Mouse (Mus musculus) intestine, embryonic 14.5 days (tissue): ENCODE measurements around the gene Ccdc47. TPM values are rescaled to one million over a fixed set of nuclear protein-coding genes. Genes with fewer than 3 reads are reported as not detected.

Experiments used
- ATAC-seq: fragments of 200-750 bp; cut with Nextera tagmentation; replicated peaks from 2 replicates; pipeline ENCODE4 v1.8.0; 2017; ENCODE audit warnings: low read depth, moderate number of reproducible peaks, moderate TSS enrichment, moderate library complexity; ENCODE audit not compliant: low FRiP score, low TSS enrichment
- DNase-seq: peaks from one replicate; pipeline ENCODE4 v3.0.0-alpha.2; 2018; ENCODE audit warnings: low spot score
- H3K27ac ChIP-seq: fragments of 300-500 bp; sonication (generic); 2 replicates; pipeline ENCODE4 v1.5.1; 2014; ENCODE audit warnings: low read depth, mild to moderate bottlenecking, control low read depth
- H3K27me3 ChIP-seq: fragments of 300-500 bp; sonication (generic); replicated peaks from 2 replicates; pipeline ENCODE4 v1.6.1; 2014; ENCODE audit warnings: low read length, control low read depth; ENCODE audit not compliant: control insufficient read depth, insufficient read depth
- H3K36me3 ChIP-seq: fragments of 300-500 bp; sonication (generic); 2 replicates; pipeline ENCODE4 v1.6.1; 2014; ENCODE audit warnings: low read length, control low read depth; ENCODE audit not compliant: control insufficient read depth, insufficient read depth
- H3K4me1 ChIP-seq: fragments of 300-500 bp; sonication (generic); replicated peaks from 2 replicates; pipeline ENCODE4 v1.6.1; 2014; ENCODE audit warnings: low read length, control low read depth, mixed read lengths; ENCODE audit not compliant: control insufficient read depth, insufficient read depth
- H3K4me2 ChIP-seq: fragments of 300-500 bp; sonication (generic); 2 replicates; pipeline ENCODE4 v1.6.1; 2014; ENCODE audit warnings: low read length
- H3K4me3 ChIP-seq: fragments of 300-500 bp; sonication (generic); 2 replicates; pipeline ENCODE4 v1.5.1; 2014; ENCODE audit warnings: low read depth, low read length, control low read depth, mixed read lengths
- H3K9ac ChIP-seq: fragments of 300-500 bp; sonication (generic); 2 replicates; pipeline ENCODE4 v1.6.1; 2014; ENCODE audit warnings: mild to moderate bottlenecking, low read length
- H3K9me3 ChIP-seq: fragments of 300-500 bp; sonication (generic); 2 replicates; pipeline ENCODE4 v1.6.1; 2016; ENCODE audit warnings: low read length, control low read depth; ENCODE audit not compliant: control insufficient read depth
- WGBS: fragments of 180-500 bp; shearing (Covaris S2); extraction: QIAGEN DNeasy Blood & Tissue Kit; methylation state at CpG from one replicate; pipeline ENCODE4 v1.1.7; 2014; 5-methylcytosine and 5-hydroxymethylcytosine counted together
- polyA plus RNA-seq: library from polyadenylated mRNA; unstranded; fragments of >200 nt; fragmentation: Nextera tagmentation; extraction: Ambion mirVana; gene quantifications from 2 replicates; pipeline ENCODE4 v1.2.1, GENCODE M21; 2014

The Ccdc47 gene
- polyA plus RNA-seq, 1 experiment from 2014 or later, result 64.4 TPM

DNA sequence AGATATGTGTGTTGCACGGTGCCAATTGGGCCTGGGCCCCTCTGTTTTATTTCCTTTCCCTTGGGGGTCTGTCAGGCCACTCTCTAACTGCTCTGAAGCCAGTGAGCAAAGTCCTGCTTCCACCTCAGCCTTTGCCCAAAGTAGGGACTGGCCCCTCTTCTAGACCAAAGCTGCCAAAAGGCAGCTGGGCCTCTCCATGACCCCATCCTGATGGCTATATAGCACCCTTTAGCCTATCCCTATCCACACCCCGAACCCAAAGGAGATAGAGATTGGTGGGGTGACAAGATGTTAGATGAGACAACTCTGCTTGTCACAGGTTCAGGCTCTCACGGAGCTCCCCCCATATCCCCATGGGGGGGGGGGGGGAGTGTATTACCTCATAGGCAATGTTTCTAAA lies 60.4 kb downstream of the Ccdc47 start:
- H3K36me3 ChIP-seq, result peaks cover 71% of the 10 kb centered on the region

DNA sequence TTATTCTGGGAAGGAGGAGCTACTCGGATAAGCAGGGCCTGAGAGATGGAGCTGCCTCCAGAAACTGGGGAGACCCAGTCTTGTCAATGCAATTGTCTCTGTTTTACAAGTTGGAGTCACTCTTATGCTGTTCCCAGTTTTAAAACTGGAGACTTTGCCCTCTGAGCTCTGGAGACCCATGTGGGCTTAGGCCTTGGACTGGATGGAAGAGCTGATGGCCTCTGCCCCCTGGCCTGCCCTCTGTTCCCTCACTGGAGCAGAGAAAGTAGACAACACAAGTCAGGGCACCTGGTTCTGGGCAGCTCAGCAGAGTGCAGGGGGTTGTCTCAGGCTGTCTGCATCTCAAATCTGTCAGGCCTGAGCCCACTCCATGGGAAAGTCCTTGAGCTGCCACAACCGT lies 61.4 kb downstream of the Ccdc47 start:
- WGBS, result 69% methylated on average over 2 of the region's 2 CpGs
- no peaks in the 10 kb centered on the region for H3K9me3 ChIP-seq
- no peaks in the 10 kb centered on the region for H3K27me3 ChIP-seq
- no peak overlapping the region for H3K4me3 ChIP-seq
- peaks cover 80% of the 10 kb centered on the region for H3K36me3 ChIP-seq
- ATAC-seq, result no peak
- H3K4me1 ChIP-seq, result peaks cover 10% of the 10 kb centered on the region
- no peak overlapping the region for H3K27ac ChIP-seq
- H3K4me2 ChIP-seq, result no peak overlapping the region
- DNase-seq, result no peak
- no peak overlapping the region for H3K9ac ChIP-seq

More for the DNA sequence above, 60.4 kb downstream of the Ccdc47 start:
- H3K4me2 ChIP-seq, result no peak overlapping the region
- no peaks in the 10 kb centered on the region for H3K27me3 ChIP-seq
- WGBS, result 37% methylated on average over 3 of the region's 3 CpGs
- H3K27ac ChIP-seq, result no peak overlapping the region
- H3K4me1 ChIP-seq, result peaks cover 13% of the 10 kb centered on the region
- no peak overlapping the region for H3K4me3 ChIP-seq
- no peak overlapping the region for H3K9ac ChIP-seq
- no peak for ATAC-seq
- no peaks in the 10 kb centered on the region for H3K9me3 ChIP-seq
- no peak for DNase-seq

DNA sequence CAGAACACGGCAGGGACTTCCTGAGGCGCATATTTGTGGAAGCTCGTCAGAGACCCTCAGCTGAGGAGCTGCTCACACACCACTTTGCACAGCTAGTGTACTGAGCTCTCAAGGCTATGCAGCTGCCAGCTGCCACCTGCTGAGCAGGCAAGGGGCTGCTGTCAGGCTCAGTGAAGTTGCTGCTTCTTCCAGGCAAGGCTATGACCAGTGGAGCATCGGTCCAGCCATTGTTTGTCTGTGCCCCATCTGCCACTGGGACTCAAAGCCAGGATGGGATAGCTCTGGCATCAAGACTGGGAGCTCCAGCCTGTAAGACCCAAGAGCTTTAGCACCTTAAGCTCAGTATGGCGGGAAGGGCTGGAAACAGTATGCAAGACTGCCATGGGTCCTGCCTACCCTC lies 62.1 kb downstream of the Ccdc47 start:
- Histone ChIP-seq H3K4me2 (no peak overlapping the region), H3K4me3 (no peak overlapping the region), H3K4me1 (peaks cover 10% of the 10 kb centered on the region), H3K36me3 (peaks cover 87% of the 10 kb centered on the region), H3K27me3 (no peaks in the 10 kb centered on the region), H3K9ac (no peak overlapping the region), H3K27ac (no peak overlapping the region), H3K9me3 (no peaks in the 10 kb centered on the region)
- WGBS, result 77% methylated on average over 5 of the region's 5 CpGs
- ATAC-seq, result no peak
- no peak for DNase-seq

DNA sequence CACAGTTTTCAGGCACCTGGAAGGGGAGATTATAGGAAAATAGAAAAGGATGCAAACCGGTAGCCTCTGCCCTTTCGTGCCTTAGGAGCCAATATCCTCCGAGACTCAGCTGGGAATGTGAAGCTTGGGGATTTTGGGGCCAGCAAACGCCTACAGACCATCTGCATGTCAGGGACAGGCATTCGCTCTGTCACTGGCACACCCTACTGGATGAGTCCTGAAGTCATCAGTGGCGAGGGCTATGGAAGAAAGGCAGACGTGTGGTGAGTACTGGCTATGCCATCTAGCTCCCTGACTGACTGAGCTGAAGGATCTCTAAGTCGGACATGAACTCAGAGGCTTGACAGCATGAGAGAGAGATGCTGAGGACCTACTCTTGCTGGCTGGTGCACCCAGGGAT lies 64.0 kb downstream of the Ccdc47 start:
- H3K36me3 ChIP-seq, result peaks cover 94% of the 10 kb centered on the region

DNA sequence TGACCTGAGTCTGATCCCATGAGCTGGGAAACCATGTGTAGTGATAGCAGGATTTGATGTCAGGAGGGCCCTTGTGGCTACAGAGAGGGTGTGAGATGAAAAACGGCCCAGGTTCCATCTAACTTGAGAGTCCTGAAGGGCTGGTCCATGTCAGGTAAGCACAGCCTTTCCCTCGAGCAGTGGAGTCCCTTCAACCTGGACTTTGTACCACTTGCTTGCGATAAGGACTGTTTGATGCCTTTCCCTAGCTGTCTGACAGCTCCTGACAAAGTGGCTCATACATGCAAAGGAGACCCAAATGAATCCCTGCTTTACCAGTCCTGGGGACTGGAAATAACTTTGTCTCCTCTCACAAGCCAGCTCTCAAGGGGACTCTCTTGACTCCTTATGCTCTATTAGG lies 64.9 kb downstream of the Ccdc47 start:
- no peaks in the 10 kb centered on the region for H3K9me3 ChIP-seq
- peaks cover 91% of the 10 kb centered on the region for H3K36me3 ChIP-seq
- no peak for ATAC-seq
- WGBS, result 82% methylated on average over 3 of the region's 3 CpGs
- H3K27ac ChIP-seq, result no peak overlapping the region
- no peak overlapping the region for H3K4me2 ChIP-seq
- H3K9ac ChIP-seq, result no peak overlapping the region
- no peaks in the 10 kb centered on the region for H3K27me3 ChIP-seq
- H3K4me1 ChIP-seq, result no peaks in the 10 kb centered on the region
- no peak for DNase-seq
- no peak overlapping the region for H3K4me3 ChIP-seq

More for the DNA sequence above, 64.0 kb downstream of the Ccdc47 start:
- no peaks in the 10 kb centered on the region for H3K27me3 ChIP-seq
- ATAC-seq, result no peak
- no peaks in the 10 kb centered on the region for H3K9me3 ChIP-seq
- no peak overlapping the region for H3K27ac ChIP-seq
- H3K4me3 ChIP-seq, result no peak overlapping the region
- H3K9ac ChIP-seq, result no peak overlapping the region
- no peak overlapping the region for H3K4me2 ChIP-seq
- no peaks in the 10 kb centered on the region for H3K4me1 ChIP-seq
- WGBS, result 85% methylated on average over 8 of the region's 8 CpGs
- no peak for DNase-seq

Other genes starting within 250 kb of the Ccdc47 start
- gene Ace, start 248.4 kb downstream of the Ccdc47 start, polyA plus RNA-seq, result 1.4 TPM in 2 replicates
- gene Ace3, start 221.7 kb downstream of the Ccdc47 start, polyA plus RNA-seq, result not detected in 2 replicates
- gene Kcnh6, start 208.2 kb downstream of the Ccdc47 start, polyA plus RNA-seq, result 0.99 and 1.3 TPM in 2 replicates
- gene Dcaf7, start 179.5 kb downstream of the Ccdc47 start, polyA plus RNA-seq, result 62.2 and 68.6 TPM in 2 replicates
- 8.8 and 10.3 TPM in 2 replicates for gene Taco1, start 150.3 kb downstream of the Ccdc47 start, polyA plus RNA-seq
- gene Map3k3, start 131.7 kb downstream of the Ccdc47 start, polyA plus RNA-seq, result 22.3 and 23.0 TPM in 2 replicates
- gene Gm10840, start 55.5 kb downstream of the Ccdc47 start, polyA plus RNA-seq, result not detected in 2 replicates
- gene Limd2, start 55.5 kb downstream of the Ccdc47 start, polyA plus RNA-seq, result 129 and 153 TPM in 2 replicates
- 20.6 and 25.1 TPM in 2 replicates for gene Strada, start 14.2 kb downstream of the Ccdc47 start, polyA plus RNA-seq
- 66.5 and 80.8 TPM in 2 replicates for gene Ddx42, start 582 bp upstream of the Ccdc47 start, polyA plus RNA-seq
- gene Ftsj3, start 39.7 kb upstream of the Ccdc47 start, polyA plus RNA-seq, result 65.1 and 69.9 TPM in 2 replicates
- 248 and 256 TPM in 2 replicates for gene Psmc5, start 39.8 kb upstream of the Ccdc47 start, polyA plus RNA-seq
- 64.4 and 72.4 TPM in 2 replicates for gene Smarcd2, start 56.6 kb upstream of the Ccdc47 start, polyA plus RNA-seq
- gene Tcam1, start 60.3 kb upstream of the Ccdc47 start, polyA plus RNA-seq, result 0.16 and 0.26 TPM in 2 replicates
- gene Gh, start 85.5 kb upstream of the Ccdc47 start, polyA plus RNA-seq, result not detected in 2 replicates
- 3.8 and 4.2 TPM in 2 replicates for gene Cd79b, start 98.4 kb upstream of the Ccdc47 start, polyA plus RNA-seq
- gene Scn4a, start 136.9 kb upstream of the Ccdc47 start, polyA plus RNA-seq, result 0.04 TPM in 1 of 2 replicates, not detected in the other
- 0.60 and 0.74 TPM in 2 replicates for gene Prr29, start 149.1 kb upstream of the Ccdc47 start, polyA plus RNA-seq
- gene Icam2, start 171.7 kb upstream of the Ccdc47 start, polyA plus RNA-seq, result 41.6 and 50.5 TPM in 2 replicates